Mouse (Mus musculus): ENCODE results near the gene Taok3. TPM values are rescaled to one million over a fixed set of nuclear protein-coding genes. Genes with fewer than 3 reads are reported as not detected.

Taok3 gene
- polyA plus RNA-seq, 1 experiment from 2014 or later, result 67.1 TPM

DNA sequence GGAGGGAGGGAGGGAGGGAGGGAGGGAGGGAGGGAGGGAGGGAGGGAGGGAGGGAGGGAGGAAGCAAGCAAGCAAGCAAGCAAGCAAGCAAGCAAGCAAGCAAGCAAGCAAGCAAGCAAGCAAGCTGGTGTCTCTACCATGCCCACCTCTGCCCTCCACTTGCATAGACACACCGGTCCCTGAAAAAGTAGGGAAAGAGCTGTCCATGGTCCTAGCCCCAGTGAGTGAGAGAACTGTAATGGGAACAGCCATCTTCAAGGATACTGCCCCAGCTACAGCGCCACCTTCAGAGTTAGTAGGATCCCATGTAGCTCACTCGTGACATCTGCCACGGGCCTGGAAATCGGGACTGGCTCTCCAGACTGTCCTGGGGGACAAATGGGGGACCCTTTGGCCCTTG lies 144.8 kb downstream of the Taok3 start:
- Histone ChIP-seq H3K4me2 (ENCODE audit: low read length) (no peak overlapping the region), H3K36me3 (ENCODE audit: control insufficient read depth, insufficient read depth, low read length) (peaks cover 50% of the 10 kb centered on the region), H3K4me3 (ENCODE audit: low read depth, low read length) (no peak overlapping the region), H3K9ac (ENCODE audit: low read depth, low read length) (no peak overlapping the region), H3K4me1 (ENCODE audit: control insufficient read depth, insufficient read depth, low read length) (no peaks in the 10 kb centered on the region), H3K27ac (ENCODE audit: low read length) (no peak overlapping the region), H3K9me3 (replicated peaks; ENCODE audit: control insufficient read depth, low read length, poor library complexity, severe bottlenecking) (peaks cover 2% of the 10 kb centered on the region; the same call in 1 of the 2 replicates), H3K27me3 (ENCODE audit: control insufficient read depth, insufficient read depth, low read depth, low read length) (no peaks in the 10 kb centered on the region)
- WGBS, result 53% methylated on average over 5 of the region's 5 CpGs
- no peak for ATAC-seq

- Histone ChIP-seq H3K4me1 (ENCODE audit: control insufficient read depth, insufficient read depth, low read length) (no peaks in the 10 kb centered on the region), H3K9me3 (replicated peaks; ENCODE audit: control insufficient read depth, low read length, poor library complexity, severe bottlenecking) (peaks cover 2% of the 10 kb centered on the region; the same call in 1 of the 2 replicates), H3K9ac (ENCODE audit: low read depth, low read length) (no peak overlapping the region), H3K27ac (ENCODE audit: low read length) (no peak overlapping the region), H3K36me3 (ENCODE audit: control insufficient read depth, insufficient read depth, low read length) (peaks cover 43% of the 10 kb centered on the region), H3K4me2 (ENCODE audit: low read length) (no peak overlapping the region), H3K4me3 (ENCODE audit: low read depth, low read length) (no peak overlapping the region), H3K27me3 (ENCODE audit: control insufficient read depth, insufficient read depth, low read depth, low read length) (no peaks in the 10 kb centered on the region)
- WGBS, result 81% methylated on average over 14 of the region's 14 CpGs
- ATAC-seq, result no peak
These were observed 148.0 kb downstream of the Taok3 start for GRCm38 (mm10) chr5:117267913-117268312.

DNA sequence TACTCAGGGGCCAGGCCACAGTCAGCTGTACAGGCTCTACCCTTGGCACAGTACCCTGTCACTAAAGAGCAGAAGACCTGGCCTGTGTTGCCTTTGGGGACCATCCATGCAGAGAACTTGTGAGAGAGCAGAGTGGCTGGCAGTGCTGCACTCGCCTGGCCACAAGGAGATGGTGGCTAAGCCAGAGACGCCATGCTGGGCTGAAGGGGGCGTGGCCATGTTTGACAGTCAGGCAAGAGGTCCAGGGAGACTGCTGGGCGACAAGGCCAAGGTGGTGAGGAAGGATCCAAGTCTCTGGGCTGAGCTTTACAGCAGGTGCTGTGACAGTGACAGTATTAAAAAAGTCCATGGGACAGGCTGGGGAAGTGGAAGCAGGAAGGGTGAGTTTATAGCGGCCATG lies 148.8 kb downstream of the Taok3 start:
- Histone ChIP-seq H3K4me2 (ENCODE audit: low read length) (no peak overlapping the region), H3K27me3 (ENCODE audit: control insufficient read depth, insufficient read depth, low read depth, low read length) (no peaks in the 10 kb centered on the region), H3K9me3 (replicated peaks; ENCODE audit: control insufficient read depth, low read length, poor library complexity, severe bottlenecking) (peaks cover under 1% of the 10 kb centered on the region; the same call in 1 of the 2 replicates), H3K27ac (ENCODE audit: low read length) (no peak overlapping the region), H3K36me3 (ENCODE audit: control insufficient read depth, insufficient read depth, low read length) (peaks cover 35% of the 10 kb centered on the region), H3K4me1 (ENCODE audit: control insufficient read depth, insufficient read depth, low read length) (no peaks in the 10 kb centered on the region), H3K9ac (ENCODE audit: low read depth, low read length) (no peak overlapping the region), H3K4me3 (ENCODE audit: low read depth, low read length) (no peak overlapping the region)
- WGBS, result 38% methylated on average over 5 of the region's 5 CpGs
- ATAC-seq, result no peak

- no peaks in the 10 kb centered on the region for H3K4me1 ChIP-seq (ENCODE audit: control insufficient read depth, insufficient read depth, low read length)
- 99% methylated on average over 12 of the region's 12 CpGs for WGBS
- no peaks in the 10 kb centered on the region for H3K9me3 ChIP-seq (replicated peaks; ENCODE audit: control insufficient read depth, low read length, poor library complexity, severe bottlenecking)
- peaks cover 32% of the 10 kb centered on the region for H3K36me3 ChIP-seq (ENCODE audit: control insufficient read depth, insufficient read depth, low read length)
- H3K27me3 ChIP-seq (ENCODE audit: control insufficient read depth, insufficient read depth, low read depth, low read length), result no peaks in the 10 kb centered on the region
- H3K4me2 ChIP-seq (ENCODE audit: low read length), result no peak overlapping the region
- no peak overlapping the region for H3K4me3 ChIP-seq (ENCODE audit: low read depth, low read length)
- ATAC-seq, result no peak
- H3K27ac ChIP-seq (ENCODE audit: low read length), result no peak overlapping the region
- no peak overlapping the region for H3K9ac ChIP-seq (ENCODE audit: low read depth, low read length)
These were observed 149.5 kb downstream of the Taok3 start for GRCm38 (mm10) chr5:117269395-117269794.

DNA sequence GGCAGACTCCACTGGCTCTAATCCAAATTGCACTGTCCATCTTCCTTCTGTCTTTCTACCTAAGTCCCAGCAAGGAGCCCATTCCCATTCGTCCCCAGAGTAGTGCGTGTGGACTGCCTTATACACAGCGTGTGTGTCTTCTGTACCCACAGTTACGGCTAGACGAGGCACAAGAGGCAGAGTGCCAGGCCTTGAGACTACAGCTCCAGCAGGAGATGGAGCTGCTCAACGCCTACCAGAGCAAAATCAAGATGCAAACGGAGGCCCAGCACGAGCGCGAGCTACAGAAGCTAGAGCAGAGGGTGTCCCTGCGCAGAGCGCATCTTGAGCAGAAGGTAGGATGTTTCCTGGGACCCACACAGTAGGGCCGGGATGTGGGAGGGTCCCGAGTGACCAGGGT lies 152.0 kb downstream of the Taok3 start:
- Histone ChIP-seq H3K9me3 (replicated peaks; ENCODE audit: control insufficient read depth, low read length, poor library complexity, severe bottlenecking) (no peaks in the 10 kb centered on the region), H3K4me2 (ENCODE audit: low read length) (no peak overlapping the region), H3K4me3 (ENCODE audit: low read depth, low read length) (no peak overlapping the region), H3K4me1 (ENCODE audit: control insufficient read depth, insufficient read depth, low read length) (no peaks in the 10 kb centered on the region), H3K36me3 (ENCODE audit: control insufficient read depth, insufficient read depth, low read length) (peaks cover 15% of the 10 kb centered on the region), H3K27me3 (ENCODE audit: control insufficient read depth, insufficient read depth, low read depth, low read length) (no peaks in the 10 kb centered on the region), H3K27ac (ENCODE audit: low read length) (no peak overlapping the region), H3K9ac (ENCODE audit: low read depth, low read length) (no peak overlapping the region)
- 88% methylated on average over 14 of the region's 14 CpGs for WGBS
- ATAC-seq, result no peak

- Histone ChIP-seq H3K27me3 (ENCODE audit: control insufficient read depth, insufficient read depth, low read depth, low read length) (no peaks in the 10 kb centered on the region), H3K9me3 (replicated peaks; ENCODE audit: control insufficient read depth, low read length, poor library complexity, severe bottlenecking) (no peaks in the 10 kb centered on the region), H3K4me2 (ENCODE audit: low read length) (no peak overlapping the region), H3K4me1 (ENCODE audit: control insufficient read depth, insufficient read depth, low read length) (no peaks in the 10 kb centered on the region), H3K36me3 (ENCODE audit: control insufficient read depth, insufficient read depth, low read length) (peaks cover 12% of the 10 kb centered on the region), H3K27ac (ENCODE audit: low read length) (no peak overlapping the region), H3K9ac (ENCODE audit: low read depth, low read length) (no peak overlapping the region), H3K4me3 (ENCODE audit: low read depth, low read length) (no peak overlapping the region)
- WGBS, result 66% methylated on average over 5 of the region's 5 CpGs
- ATAC-seq, result no peak
These were observed 154.9 kb downstream of the Taok3 start for GRCm38 (mm10) chr5:117274817-117275216.

DNA sequence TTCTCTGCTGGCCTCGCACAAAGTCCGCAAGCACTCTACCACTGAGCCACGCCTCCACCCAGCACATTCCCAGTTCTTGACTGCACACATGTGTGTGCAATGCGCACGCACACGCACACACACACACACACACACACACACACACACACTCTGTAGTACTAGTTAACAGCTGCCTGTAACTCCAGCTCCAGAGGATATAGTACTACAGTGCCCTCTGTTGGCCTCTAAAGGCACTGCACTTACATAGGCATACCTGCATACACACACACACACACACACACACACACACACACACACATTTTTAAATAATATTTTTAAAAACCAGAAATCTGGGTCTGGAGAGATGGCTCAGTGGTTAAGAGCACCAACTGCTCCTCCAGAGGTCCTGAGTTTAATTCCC lies 157.9 kb downstream of the Taok3 start:
- H3K27me3 ChIP-seq (ENCODE audit: control insufficient read depth, insufficient read depth, low read depth, low read length), result no peaks in the 10 kb centered on the region
- no peak overlapping the region for H3K4me2 ChIP-seq (ENCODE audit: low read length)
- ATAC-seq, result no peak
- no peak overlapping the region for H3K27ac ChIP-seq (ENCODE audit: low read length)
- H3K36me3 ChIP-seq (ENCODE audit: control insufficient read depth, insufficient read depth, low read length), result peaks cover 20% of the 10 kb centered on the region
- no peak overlapping the region for H3K9ac ChIP-seq (ENCODE audit: low read depth, low read length)
- WGBS, result 91% methylated on average over 6 of the region's 6 CpGs
- no peaks in the 10 kb centered on the region for H3K9me3 ChIP-seq (replicated peaks; ENCODE audit: control insufficient read depth, low read length, poor library complexity, severe bottlenecking)
- no peak overlapping the region for H3K4me3 ChIP-seq (ENCODE audit: low read depth, low read length)
- no peaks in the 10 kb centered on the region for H3K4me1 ChIP-seq (ENCODE audit: control insufficient read depth, insufficient read depth, low read length)

GRCm38 (mm10) chr5:117278809-117279668 lies 159.1 kb downstream of the Taok3 start:
- no peak overlapping the region for H3K4me3 ChIP-seq (ENCODE audit: low read depth, low read length)
- H3K4me1 ChIP-seq (ENCODE audit: control insufficient read depth, insufficient read depth, low read length), result no peaks in the 10 kb centered on the region
- WGBS, result 93% methylated on average over 15 of the region's 15 CpGs

GRCm38 (mm10) chr5:117279669-117280050 lies 159.7 kb downstream of the Taok3 start:
- ATAC-seq, result no peak
- WGBS, result 78% methylated on average over 4 of the region's 4 CpGs
- H3K4me3 ChIP-seq (ENCODE audit: low read depth, low read length), result no peak overlapping the region
- H3K4me1 ChIP-seq (ENCODE audit: control insufficient read depth, insufficient read depth, low read length), result 0 out of 2 replicates have a peak, but pooled peaks cover 3% of the 10 kb centered on the region
- no peak overlapping the region for H3K4me2 ChIP-seq (ENCODE audit: low read length)
- no peaks in the 10 kb centered on the region for H3K9me3 ChIP-seq (replicated peaks; ENCODE audit: control insufficient read depth, low read length, poor library complexity, severe bottlenecking)
- H3K27me3 ChIP-seq (ENCODE audit: control insufficient read depth, insufficient read depth, low read depth, low read length), result no peaks in the 10 kb centered on the region
- H3K9ac ChIP-seq (ENCODE audit: low read depth, low read length), result no peak overlapping the region
- peaks cover 22% of the 10 kb centered on the region for H3K36me3 ChIP-seq (ENCODE audit: control insufficient read depth, insufficient read depth, low read length)
- H3K27ac ChIP-seq (ENCODE audit: low read length), result no peak overlapping the region

More at GRCm38 (mm10) chr5:117278809-117279668, 159.1 kb downstream of the Taok3 start:
- Histone ChIP-seq H3K9me3 (replicated peaks; ENCODE audit: control insufficient read depth, low read length, poor library complexity, severe bottlenecking) (no peaks in the 10 kb centered on the region), H3K4me2 (ENCODE audit: low read length) (no peak overlapping the region), H3K9ac (ENCODE audit: low read depth, low read length) (no peak overlapping the region), H3K36me3 (ENCODE audit: control insufficient read depth, insufficient read depth, low read length) (peaks cover 21% of the 10 kb centered on the region), H3K27me3 (ENCODE audit: control insufficient read depth, insufficient read depth, low read depth, low read length) (no peaks in the 10 kb centered on the region), H3K27ac (ENCODE audit: low read length) (no peak overlapping the region)
- ATAC-seq, result no peak
